Mouse (Mus musculus) monocyte, adult 59 days (primary cell): ENCODE data around the gene Comtd1. TPM values are rescaled to one million over a fixed set of nuclear protein-coding genes. Genes with fewer than 3 reads are reported as not detected.

ENCODE experiments used
- total RNA-seq, 2 experiments: library from RNA; stranded (reverse); gene quantifications; one replicate each; pipeline ENCODE4 v1.2.4; 2023

Gene Comtd1
- 10 to 100 TPM; 15.7 to 17.8 TPM for total RNA-seq

DNA sequence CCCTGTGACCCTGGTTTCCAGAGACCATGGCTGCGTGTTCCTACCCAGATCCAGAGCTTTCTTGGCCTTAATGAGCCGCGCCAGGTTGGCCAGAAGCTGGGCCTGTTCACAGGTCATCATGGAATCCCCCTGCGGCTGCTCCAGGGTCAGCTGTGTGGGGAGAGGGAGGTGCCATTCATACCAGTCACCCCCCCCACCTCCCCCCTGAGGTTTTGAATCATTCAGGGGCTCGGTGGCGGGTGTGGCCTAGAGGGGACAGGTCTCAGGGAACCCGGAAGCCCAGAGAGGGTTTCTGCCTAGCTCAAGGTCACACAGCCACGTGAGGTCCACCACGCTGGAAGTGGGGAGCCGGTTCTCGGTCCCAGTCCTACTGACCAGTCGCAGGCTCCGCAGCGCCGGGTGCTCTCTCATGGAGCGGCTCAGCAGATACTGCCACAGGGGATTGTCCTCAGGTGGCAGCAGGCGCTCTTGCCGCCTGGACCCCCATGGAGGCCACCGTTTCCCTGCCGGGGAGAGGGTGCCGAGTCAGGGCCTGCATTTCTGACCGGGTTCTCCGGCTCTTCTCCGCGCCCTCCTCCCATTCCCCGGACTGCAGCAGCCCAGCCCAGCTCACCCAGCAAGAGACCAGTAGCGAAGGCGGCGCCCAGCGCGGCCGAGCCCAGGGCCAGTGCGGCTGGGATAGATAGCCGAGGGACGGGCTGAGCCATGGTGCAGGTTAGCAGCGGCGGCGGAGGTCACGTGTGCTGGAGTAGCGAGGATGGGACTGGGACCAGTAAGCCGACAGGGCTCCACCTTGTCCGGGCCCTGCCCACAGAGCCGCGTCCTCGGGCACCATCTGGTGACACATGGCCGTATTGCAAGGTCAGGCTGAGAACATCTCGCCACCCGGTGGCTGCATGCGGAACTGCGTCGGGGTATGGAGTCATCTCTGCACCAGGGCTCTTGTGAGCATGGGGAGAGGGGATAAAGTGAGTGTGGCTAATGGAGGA lies at the start of gene Comtd1:
Gene Comtd1, minus strand, starts transcription at position 812 of the 989 bp plus-strand sequence.

DNA sequence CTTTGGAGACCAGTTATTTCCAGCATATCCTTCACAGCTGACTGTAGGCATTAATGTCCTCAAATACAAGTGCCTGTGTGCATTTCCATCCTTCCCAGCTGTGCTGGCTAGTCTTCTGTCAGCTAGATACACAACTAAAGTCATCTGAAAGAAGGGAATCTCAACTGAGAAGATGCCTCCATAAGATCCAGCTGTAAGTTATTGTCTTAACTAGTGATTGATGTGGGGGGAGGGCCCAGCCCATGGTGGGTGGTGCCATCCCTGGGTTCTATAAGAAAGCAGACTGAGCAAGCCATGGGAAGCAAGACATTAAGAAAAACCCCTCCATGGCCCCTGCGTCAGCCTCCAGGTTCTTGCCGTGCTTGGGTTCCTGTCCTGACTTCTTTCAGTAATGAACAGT lies 23.8 kb downstream of the Comtd1 start, which contains the start of gene Vdac2:
Gene Vdac2, plus strand, starts transcription at position 301 of the 400 bp plus-strand sequence.

Other genes starting within 250 kb of the Comtd1 start
- gene Dupd1, start 134.4 kb downstream of the Comtd1 start, total RNA-seq = not detected
- gene Samd8, start 98.4 kb downstream of the Comtd1 start, total RNA-seq = 10 to 100 TPM; 32.6 to 34.5 TPM
- gene Dusp13, start 97.8 kb downstream of the Comtd1 start, total RNA-seq = not detected
- gene Vdac2, start 23.7 kb downstream of the Comtd1 start, total RNA-seq = 100 to 1,000 TPM; 164 to 167 TPM
- 1 to 10 TPM; 5.2 to 6.4 TPM for gene Zfp503, start 140.6 kb upstream of the Comtd1 start, total RNA-seq
- 10 to 100 TPM; 16.3 to 20.1 TPM for gene Lrmda, start 170.7 kb upstream of the Comtd1 start, total RNA-seq